Mouse (Mus musculus): ENCODE measurements around the gene Gm867. TPM values are rescaled to one million over a fixed set of nuclear protein-coding genes. Genes with fewer than 3 reads are reported as not detected.

The Gm867 gene
- polyA plus RNA-seq, 1 experiment from 2014 or later = 0.97 TPM

DNA sequence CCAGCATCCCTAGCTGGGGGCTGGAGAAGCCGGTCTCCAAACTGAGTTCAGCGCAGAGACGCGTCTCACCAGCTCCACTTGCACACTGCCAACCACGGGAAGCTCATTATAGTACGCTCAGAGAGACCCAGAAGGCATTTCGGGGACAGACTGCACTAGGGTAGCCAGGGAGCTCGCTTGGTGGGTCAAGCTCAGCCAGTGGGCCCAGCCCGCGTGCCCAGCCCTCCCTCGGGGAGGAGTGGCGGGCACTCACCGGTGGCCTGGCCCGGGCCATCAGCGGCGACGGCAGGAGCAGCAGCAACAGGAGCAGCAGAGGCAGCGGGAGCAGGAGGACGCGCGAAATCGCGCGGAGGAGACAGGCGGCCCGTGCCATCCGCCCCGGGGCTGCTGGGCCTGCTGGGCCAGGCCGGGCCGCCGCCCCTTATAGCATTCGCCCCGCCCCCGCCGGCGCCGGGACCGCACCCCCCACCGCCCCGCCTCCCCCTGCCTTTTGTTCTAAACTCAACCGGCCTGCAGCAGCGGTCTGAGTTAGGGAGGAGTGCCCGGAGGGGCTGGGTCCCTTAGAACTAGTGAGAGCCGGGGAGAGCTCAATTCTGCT, 8.3 kb downstream of the Gm867 start:
- DNase-seq (ENCODE audit: low spot score) = peak; percentile 76
- Histone ChIP-seq H3K9ac (ENCODE audit: low read length) (peak overlapping the region; percentile 79), H3K36me3 (ENCODE audit: control insufficient read depth, insufficient read depth, low read length) (no peaks in the 10 kb centered on the region), H3K9me3 (ENCODE audit: control insufficient read depth, low read length) (no peaks in the 10 kb centered on the region), H3K27me3 (ENCODE audit: control insufficient read depth, insufficient read depth, low read length) (peaks cover 24% of the 10 kb centered on the region), H3K4me1 (ENCODE audit: control insufficient read depth, insufficient read depth, low read length) (peaks cover 17% of the 10 kb centered on the region), H3K27ac (ENCODE audit: low read depth, low read length) (no peak overlapping the region), H3K4me2 (ENCODE audit: low read depth) (peak overlapping the region; percentile 89), H3K4me3 (ENCODE audit: low read depth, low read length) (peak overlapping the region; percentile 45)
- ATAC-seq (ENCODE audit: insufficient read depth, low FRiP score, low TSS enrichment) = peak; percentile 72
- WGBS = under 1% methylated on average over 36 of the region's 44 CpGs

DNA sequence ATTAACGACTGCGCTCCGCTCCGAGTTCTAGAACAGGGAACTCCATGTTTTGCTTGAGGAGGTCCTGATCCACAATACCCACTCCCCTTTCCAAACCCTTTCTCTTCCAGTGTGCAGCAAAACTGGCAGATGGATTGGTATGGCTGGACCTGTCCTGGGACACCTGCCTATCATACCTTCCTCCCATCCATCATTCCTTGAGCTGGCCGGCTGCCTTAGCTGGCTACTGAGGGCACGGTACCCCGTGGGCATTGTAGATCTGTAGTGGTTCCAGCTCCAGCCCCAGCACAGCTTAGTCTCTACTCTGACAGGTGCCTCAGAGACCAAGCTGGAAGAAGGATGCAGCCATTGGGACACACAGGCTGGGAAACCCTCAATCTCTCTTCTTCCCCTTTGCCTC, 9.2 kb downstream of the Gm867 start:
- peak overlapping the region; percentile 45; the same call in 1 of the 2 replicates for H3K4me3 ChIP-seq (ENCODE audit: low read depth, low read length)
- peak overlapping the region; percentile 89 for H3K4me2 ChIP-seq (ENCODE audit: low read depth)
- H3K9ac ChIP-seq (ENCODE audit: low read length) = peak overlapping the region; percentile 79
- 22% methylated on average over 7 of the region's 7 CpGs for WGBS
- no peak overlapping the region for H3K27ac ChIP-seq (ENCODE audit: low read depth, low read length)
- DNase-seq (ENCODE audit: low spot score) = no peak
- no peaks in the 10 kb centered on the region for H3K36me3 ChIP-seq (ENCODE audit: control insufficient read depth, insufficient read depth, low read length)
- peaks cover 16% of the 10 kb centered on the region for H3K27me3 ChIP-seq (ENCODE audit: control insufficient read depth, insufficient read depth, low read length)
- H3K9me3 ChIP-seq (ENCODE audit: control insufficient read depth, low read length) = no peaks in the 10 kb centered on the region
- H3K4me1 ChIP-seq (ENCODE audit: control insufficient read depth, insufficient read depth, low read length) = peaks cover 17% of the 10 kb centered on the region
- ATAC-seq (ENCODE audit: insufficient read depth, low FRiP score, low TSS enrichment) = no peak

DNA sequence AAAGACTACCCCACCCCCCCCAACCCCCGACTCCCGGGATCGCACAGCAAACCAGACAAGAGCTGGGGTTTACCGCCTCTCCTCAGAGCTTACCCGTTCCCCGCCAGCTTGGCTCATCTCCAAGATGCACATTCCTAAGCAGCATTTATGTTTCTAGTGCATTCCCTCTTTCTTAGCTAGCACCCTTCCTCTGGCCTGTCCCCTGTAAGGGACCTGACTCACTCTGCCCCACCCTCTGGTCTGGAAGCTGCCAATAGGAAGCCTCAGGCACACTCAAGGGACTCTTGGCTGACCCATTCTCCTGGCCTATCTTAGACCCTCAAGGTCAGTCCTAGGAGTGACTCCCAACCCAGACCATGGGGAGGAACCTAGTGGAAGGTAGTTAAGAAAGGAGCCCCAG, 10.2 kb downstream of the Gm867 start:
- Histone ChIP-seq H3K4me1 (ENCODE audit: control insufficient read depth, insufficient read depth, low read length) (peaks cover 13% of the 10 kb centered on the region), H3K27me3 (ENCODE audit: control insufficient read depth, insufficient read depth, low read length) (peaks cover 9% of the 10 kb centered on the region), H3K36me3 (ENCODE audit: control insufficient read depth, insufficient read depth, low read length) (no peaks in the 10 kb centered on the region), H3K4me3 (ENCODE audit: low read depth, low read length) (no peak overlapping the region), H3K4me2 (ENCODE audit: low read depth) (no peak overlapping the region), H3K9me3 (ENCODE audit: control insufficient read depth, low read length) (no peaks in the 10 kb centered on the region), H3K27ac (ENCODE audit: low read depth, low read length) (no peak overlapping the region), H3K9ac (ENCODE audit: low read length) (no peak overlapping the region)
- ATAC-seq (ENCODE audit: insufficient read depth, low FRiP score, low TSS enrichment) (no peak), DNase-seq (ENCODE audit: low spot score) (no peak)
- 45% methylated on average over 6 of the region's 6 CpGs for WGBS

DNA sequence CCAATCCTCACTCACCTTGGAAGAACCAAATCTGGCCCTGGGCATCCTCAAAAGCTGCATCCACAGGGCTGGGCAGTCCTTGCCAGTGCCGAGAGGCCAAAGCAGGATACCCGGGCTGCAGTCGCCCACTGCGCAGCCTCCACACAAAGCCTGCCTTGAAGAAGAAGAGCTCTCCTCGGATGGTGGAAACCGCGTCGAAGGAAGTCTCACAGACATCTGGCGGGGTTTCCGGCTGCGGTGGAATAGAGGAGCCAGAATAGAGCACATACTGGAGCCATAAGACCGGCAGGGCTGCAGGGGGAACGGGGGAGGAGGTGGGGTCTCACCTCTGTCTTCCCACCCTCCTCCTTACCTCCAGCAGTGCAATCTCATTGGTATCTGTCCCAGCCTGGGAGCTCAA, 14.1 kb downstream of the Gm867 start:
- H3K27ac ChIP-seq (ENCODE audit: low read depth, low read length) = no peak overlapping the region
- WGBS = 74% methylated on average over 13 of the region's 13 CpGs
- H3K9ac ChIP-seq (ENCODE audit: low read length) = no peak overlapping the region
- DNase-seq (ENCODE audit: low spot score) = no peak
- no peak overlapping the region for H3K4me3 ChIP-seq (ENCODE audit: low read depth, low read length)
- ATAC-seq (ENCODE audit: insufficient read depth, low FRiP score, low TSS enrichment) = no peak
- H3K27me3 ChIP-seq (ENCODE audit: control insufficient read depth, insufficient read depth, low read length) = peaks cover 3% of the 10 kb centered on the region
- H3K4me1 ChIP-seq (ENCODE audit: control insufficient read depth, insufficient read depth, low read length) = peaks cover 8% of the 10 kb centered on the region
- H3K36me3 ChIP-seq (ENCODE audit: control insufficient read depth, insufficient read depth, low read length) = no peaks in the 10 kb centered on the region
- no peaks in the 10 kb centered on the region for H3K9me3 ChIP-seq (ENCODE audit: control insufficient read depth, low read length)
- no peak overlapping the region for H3K4me2 ChIP-seq (ENCODE audit: low read depth)

DNA sequence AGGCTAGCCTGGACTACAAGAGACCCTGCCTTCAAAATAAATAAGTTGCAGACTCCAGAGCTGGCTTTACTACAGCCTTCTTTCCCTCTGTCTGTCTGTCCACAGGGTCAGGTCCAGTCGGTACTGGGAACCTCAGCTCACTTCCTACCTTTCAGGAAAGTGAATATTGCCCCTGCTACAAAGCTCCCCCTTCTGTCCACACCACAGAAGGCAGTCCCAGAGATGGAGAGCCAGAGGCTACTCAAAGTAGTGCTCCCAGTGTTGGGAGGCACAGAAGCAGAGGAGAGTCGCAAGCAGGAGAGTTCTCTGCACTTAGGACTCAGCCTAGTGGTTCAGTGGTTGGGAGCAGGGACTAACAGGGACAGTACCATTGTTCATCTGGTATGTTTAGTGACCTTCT, 16.1 kb downstream of the Gm867 start:
- ATAC-seq (ENCODE audit: insufficient read depth, low FRiP score, low TSS enrichment) (no peak), DNase-seq (ENCODE audit: low spot score) (no peak)
- no peaks in the 10 kb centered on the region for H3K36me3 ChIP-seq (ENCODE audit: control insufficient read depth, insufficient read depth, low read length)
- no peaks in the 10 kb centered on the region for H3K27me3 ChIP-seq (ENCODE audit: control insufficient read depth, insufficient read depth, low read length)
- 65% methylated on average over 2 of the region's 2 CpGs for WGBS
- H3K4me2 ChIP-seq (ENCODE audit: low read depth) = no peak overlapping the region
- no peaks in the 10 kb centered on the region for H3K9me3 ChIP-seq (ENCODE audit: control insufficient read depth, low read length)
- peaks cover 11% of the 10 kb centered on the region for H3K4me1 ChIP-seq (ENCODE audit: control insufficient read depth, insufficient read depth, low read length)
- H3K9ac ChIP-seq (ENCODE audit: low read length) = no peak overlapping the region
- no peak overlapping the region for H3K4me3 ChIP-seq (ENCODE audit: low read depth, low read length)
- no peak overlapping the region for H3K27ac ChIP-seq (ENCODE audit: low read depth, low read length)

DNA sequence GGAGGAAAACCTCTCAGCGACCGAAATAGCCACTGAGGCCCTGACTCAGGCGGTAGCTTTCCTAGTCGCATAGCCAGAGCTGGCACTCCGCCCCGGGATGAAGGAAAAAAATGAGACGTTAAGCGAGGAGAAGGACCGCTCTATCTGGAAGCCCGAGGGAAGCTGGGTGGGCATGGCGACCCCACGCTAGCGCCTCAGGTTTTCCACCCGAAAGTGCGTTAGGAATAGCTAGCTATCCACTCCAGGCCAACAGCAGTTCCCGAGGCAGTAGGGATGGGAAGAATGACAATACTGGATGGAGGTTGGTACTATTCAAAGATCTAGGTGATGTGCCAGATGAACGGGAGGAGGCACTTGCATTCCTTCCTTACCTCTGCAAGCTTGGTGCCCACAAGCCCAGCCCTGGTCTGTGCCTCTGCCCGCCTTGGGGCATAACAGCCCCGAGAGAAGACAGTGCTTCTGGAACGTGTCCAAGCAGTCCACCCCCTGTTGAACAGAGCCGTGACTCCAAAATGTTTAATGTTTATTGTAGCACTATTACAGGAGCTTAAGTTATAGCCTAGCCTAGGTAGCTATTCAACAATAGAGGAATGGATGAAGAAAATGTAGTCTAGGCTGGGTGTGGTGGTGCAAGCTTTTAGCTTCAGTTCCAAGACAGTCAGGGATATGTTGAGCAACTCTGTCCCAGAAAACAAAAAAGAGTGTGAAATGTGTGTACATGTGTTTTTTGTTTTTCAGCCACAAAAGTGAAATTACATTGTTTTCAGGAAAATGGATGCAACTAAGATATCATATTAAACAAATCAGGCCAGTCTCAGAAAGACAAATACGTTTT, 18.5 kb downstream of the Gm867 start:
- ATAC-seq (ENCODE audit: insufficient read depth, low FRiP score, low TSS enrichment) = peak; percentile 24; the same call in 1 of the 2 replicates
- WGBS = 5% methylated on average over 22 of the region's 22 CpGs
- H3K9ac ChIP-seq (ENCODE audit: low read length) = peak overlapping the region; percentile 96
- H3K4me2 ChIP-seq (ENCODE audit: low read depth) = peak overlapping the region; percentile 79
- H3K36me3 ChIP-seq (ENCODE audit: control insufficient read depth, insufficient read depth, low read length) = no peaks in the 10 kb centered on the region
- H3K27me3 ChIP-seq (ENCODE audit: control insufficient read depth, insufficient read depth, low read length) = no peaks in the 10 kb centered on the region
- no peaks in the 10 kb centered on the region for H3K9me3 ChIP-seq (ENCODE audit: control insufficient read depth, low read length)
- H3K4me3 ChIP-seq (ENCODE audit: low read depth, low read length) = peak overlapping the region; percentile 85
- peak overlapping the region; percentile 92 for H3K27ac ChIP-seq (ENCODE audit: low read depth, low read length)
- no peak for DNase-seq (ENCODE audit: low spot score)
- peaks cover 18% of the 10 kb centered on the region for H3K4me1 ChIP-seq (ENCODE audit: control insufficient read depth, insufficient read depth, low read length)

DNA sequence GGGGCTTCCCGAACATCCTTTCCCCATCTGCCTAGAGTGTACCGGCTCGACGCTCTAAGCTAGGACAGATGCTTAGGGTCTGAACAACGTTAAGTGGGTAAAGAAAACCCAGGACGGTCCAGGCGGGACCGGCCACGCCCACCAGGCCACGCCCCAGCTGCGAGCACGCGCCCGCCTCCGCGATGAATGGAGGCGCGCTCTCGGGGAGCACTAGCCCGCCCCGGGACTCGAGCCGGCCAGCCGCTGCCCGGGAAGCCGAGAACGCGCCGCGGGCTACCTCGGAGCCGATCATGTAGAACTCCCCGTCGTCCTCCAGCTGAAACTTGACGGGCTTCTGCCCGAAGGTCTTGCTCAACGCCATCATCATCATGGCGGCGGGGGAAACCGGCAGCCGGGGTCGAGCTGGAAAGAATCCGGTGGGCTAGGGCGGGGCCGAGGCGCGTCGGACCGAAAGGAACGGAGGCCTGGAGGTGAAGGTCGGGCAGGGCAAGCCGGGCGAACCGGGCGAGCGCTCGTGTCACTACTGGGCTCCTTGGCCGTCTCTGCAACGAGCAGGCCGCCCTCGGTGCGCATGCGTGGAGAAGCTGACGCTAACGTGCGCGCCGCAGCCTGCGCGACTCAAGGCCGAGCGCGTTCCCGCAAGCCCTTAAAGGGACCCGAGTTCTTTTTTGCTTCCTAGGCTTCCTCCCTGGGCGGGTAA, 19.3 kb downstream of the Gm867 start, which contains the start of gene Smarcb1:
Smarcb1 (minus strand) TSS at position 592 of the 700 bp plus-strand sequence.
- Histone ChIP-seq H3K4me3 (ENCODE audit: low read depth, low read length) (peak within 1 kb of the TSS; percentile 85), H3K9ac (ENCODE audit: low read length) (peak within 1 kb of the TSS; percentile 96), H3K27ac (ENCODE audit: low read depth, low read length) (peak within 1 kb of the TSS; percentile 92), H3K36me3 (ENCODE audit: control insufficient read depth, insufficient read depth, low read length) (no peaks in the 10 kb centered on the region), H3K4me1 (ENCODE audit: control insufficient read depth, insufficient read depth, low read length) (peaks cover 18% of the 10 kb centered on the region), H3K4me2 (ENCODE audit: low read depth) (peak within 1 kb of the TSS; percentile 79), H3K9me3 (ENCODE audit: control insufficient read depth, low read length) (no peaks in the 10 kb centered on the region), H3K27me3 (ENCODE audit: control insufficient read depth, insufficient read depth, low read length) (no peaks in the 10 kb centered on the region)
- WGBS = under 1% methylated on average over 76 of the region's 76 CpGs
- DNase-seq (ENCODE audit: low spot score) (peak; percentile 97), ATAC-seq (ENCODE audit: insufficient read depth, low FRiP score, low TSS enrichment) (peak; percentile 84)

DNA sequence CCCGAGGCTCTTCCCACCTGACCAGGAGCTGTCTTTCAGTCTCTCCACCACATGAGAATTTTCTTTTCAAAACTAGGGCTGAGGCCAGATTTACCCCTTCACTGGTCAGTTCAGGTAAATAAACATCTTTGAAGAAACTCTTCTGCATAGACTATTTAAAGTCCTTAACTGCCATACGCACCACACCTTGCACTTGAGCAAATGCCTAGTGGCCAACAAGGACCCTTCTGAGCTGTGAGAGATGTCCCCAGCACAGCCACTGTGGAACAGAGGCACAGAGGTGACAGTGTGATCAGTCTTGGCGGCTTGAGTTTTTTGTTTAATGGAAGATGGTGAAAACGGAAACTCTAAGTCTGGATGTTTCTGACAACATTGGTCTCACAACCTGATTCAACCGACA, 21.4 kb downstream of the Gm867 start:
- Histone ChIP-seq H3K4me2 (ENCODE audit: low read depth) (no peak overlapping the region), H3K36me3 (ENCODE audit: control insufficient read depth, insufficient read depth, low read length) (peaks cover 4% of the 10 kb centered on the region; the same call in 1 of the 2 replicates), H3K4me1 (ENCODE audit: control insufficient read depth, insufficient read depth, low read length) (peaks cover 18% of the 10 kb centered on the region), H3K27ac (ENCODE audit: low read depth, low read length) (no peak overlapping the region), H3K9me3 (ENCODE audit: control insufficient read depth, low read length) (no peaks in the 10 kb centered on the region), H3K4me3 (ENCODE audit: low read depth, low read length) (no peak overlapping the region), H3K27me3 (ENCODE audit: control insufficient read depth, insufficient read depth, low read length) (no peaks in the 10 kb centered on the region), H3K9ac (ENCODE audit: low read length) (no peak overlapping the region)
- WGBS = 88% methylated on average over 5 of the region's 5 CpGs
- DNase-seq (ENCODE audit: low spot score) = no peak
- ATAC-seq (ENCODE audit: insufficient read depth, low FRiP score, low TSS enrichment) = no peak
